9 mouse cellular contexts compared by ENCODE assay signal in the genomic region with DNA sequence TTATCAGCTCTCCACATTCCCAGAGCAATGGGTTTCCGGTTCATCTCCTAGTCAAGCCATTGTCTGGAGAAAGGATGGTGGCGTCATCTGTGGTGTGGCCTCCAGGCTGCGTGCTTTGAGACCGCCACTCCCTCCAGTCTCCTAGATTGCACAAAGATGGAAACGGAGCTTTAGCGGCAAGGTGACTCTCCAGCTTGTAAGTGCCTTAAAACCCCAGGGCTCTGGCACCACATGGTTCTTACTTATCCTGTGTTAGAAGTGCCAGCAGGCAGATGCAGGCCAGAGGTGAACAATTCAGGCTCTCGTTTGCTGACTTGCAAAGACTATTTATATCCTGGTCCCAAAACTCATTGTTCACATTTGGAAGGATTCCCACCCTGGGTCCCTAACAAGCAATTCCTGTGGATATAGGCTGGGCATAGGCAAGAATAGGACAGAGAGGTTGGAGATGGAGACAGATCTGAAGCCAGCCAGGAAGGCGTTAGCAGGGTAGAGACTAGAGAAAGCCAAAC. TPM values are rescaled to one million over a fixed set of nuclear protein-coding genes. Genes with fewer than 3 reads are reported as not detected.
DNase-seq lines count a peak whose midpoint lies in the region; ATAC-seq and TF ChIP-seq lines count a peak whose summit lies in the region.
"Had no signal": no experiment of that assay in that cellular context is flagged by ENCODE, and none has a peak within 500 bp of the region (broad histone marks: within the 10 kb centered on the region; RNA-seq: fewer than 3 reads in every experiment).

No protein-coding gene starts in this region.

- in situ Hi-C loops in CH12.LX (cut with MboI; ENCODE audit: low pct_ligation_motif_present, low pct_unique_long_range_greater_than_20kb, low sequenced_read_pairs) = no loop called here

- no peak overlapping the region for H3K4me3 ChIP-seq in hindbrain, embryonic 12.5 days
- no peak overlapping the region for H3K4me3 ChIP-seq in hindbrain, embryonic 11.5 days (ENCODE audit: low read depth, low read length)
- H3K4me3 ChIP-seq in CH12.LX (replicated peaks in 1 of 3; ENCODE audit: low read depth in 2 of 3, low read length in 2 of 3, poor library complexity in 1 of 3) = no peak overlapping the region
- no peak overlapping the region for H3K4me3 ChIP-seq in liver, postnatal 0 days (ENCODE audit: low read depth, low read length)

- H3K4me1 ChIP-seq in hindbrain, embryonic 12.5 days = no peaks in the 10 kb centered on the region
- H3K4me1 ChIP-seq in hindbrain, embryonic 11.5 days (replicated peaks; ENCODE audit: control insufficient read depth, insufficient read depth, low read length) = no peaks in the 10 kb centered on the region
- peaks cover 20 to 43% of the 10 kb centered on the region in 2 experiments for H3K4me1 ChIP-seq in CH12.LX (ENCODE audit: control insufficient read depth in 1 of 2, insufficient read depth in 2 of 2)
- H3K4me1 ChIP-seq in liver, postnatal 0 days (ENCODE audit: insufficient read depth) = peaks cover 21% of the 10 kb centered on the region

- peak; percentile 0; the same call in 1 of the 2 replicates for TF ChIP-seq POLR2A in CH12.LX (IDR thresholded peaks at IDR 0.05; ENCODE audit: low read depth, low read length)

- no peak for TF ChIP-seq EP300 in CH12.LX (IDR thresholded peaks at IDR 0.05; ENCODE audit: low read length)
- TF ChIP-seq EP300 in liver, postnatal 0 days (IDR thresholded peaks at IDR 0.05; ENCODE audit: low read depth) = no peak

- 66% methylated on average over 8 of the region's 8 CpGs for WGBS in hindbrain, embryonic 12.5 days
- WGBS in hindbrain, embryonic 11.5 days = 62% methylated on average over 8 of the region's 8 CpGs
- WGBS in liver, postnatal 0 days (ENCODE audit: insufficient replicate concordance) = 47% methylated on average over 8 of the region's 8 CpGs

- no peaks in the 10 kb centered on the region for H3K9me3 ChIP-seq in hindbrain, embryonic 12.5 days (replicated peaks)
- no peaks in the 10 kb centered on the region for H3K9me3 ChIP-seq in hindbrain, embryonic 11.5 days (ENCODE audit: control insufficient read depth, low read length)
- no peaks in the 10 kb centered on the region for H3K9me3 ChIP-seq in CH12.LX (replicated peaks; ENCODE audit: low read length)
- no peaks in the 10 kb centered on the region for H3K9me3 ChIP-seq in liver, postnatal 0 days (ENCODE audit: low read length)

- no peak for DNase-seq in hindbrain, embryonic 11.5 days (ENCODE audit: low spot score)
- no peak for DNase-seq in CH12.LX (ENCODE audit: extremely low read depth)
- DNase-seq in heart, adult 9 months (ENCODE audit: low spot score in 2 of 2) = peak; percentile 56 to 69
- no peak for DNase-seq in liver, postnatal 0 days
- DNase-seq in frontal cortex, postnatal 25 days (ENCODE audit: low spot score in 2 of 2) = no peak
- no peak for DNase-seq in Muller cell, postnatal 12 days (ENCODE audit: inconsistent ontology term)
- DNase-seq: cerebellum, adult 9-10 months had no signal

- no peak for TF ChIP-seq CTCF in CH12.LX (conservative IDR thresholded peaks at IDR 0.05 in 1 of 2, IDR thresholded peaks at IDR 0.05 in 1 of 2; ENCODE audit: low read depth in 2 of 2, low read length in 2 of 2)
- no peak for TF ChIP-seq CTCF in liver, postnatal 0 days (IDR thresholded peaks at IDR 0.05; ENCODE audit: low read depth)

- no peaks in the 10 kb centered on the region for H3K27me3 ChIP-seq in hindbrain, embryonic 12.5 days
- no peaks in the 10 kb centered on the region for H3K27me3 ChIP-seq in hindbrain, embryonic 11.5 days (ENCODE audit: control insufficient read depth, insufficient read depth, low read length)
- H3K27me3 ChIP-seq in CH12.LX (replicated peaks) = no peaks in the 10 kb centered on the region
- no peaks in the 10 kb centered on the region for H3K27me3 ChIP-seq in liver, postnatal 0 days (ENCODE audit: insufficient read depth, low read length)

- no peak for TF ChIP-seq RAD21 in CH12.LX (IDR thresholded peaks at IDR 0.05; ENCODE audit: low read depth, low read length)

- H3K36me3 ChIP-seq in hindbrain, embryonic 12.5 days = peaks cover 26% of the 10 kb centered on the region
- H3K36me3 ChIP-seq in hindbrain, embryonic 11.5 days (ENCODE audit: control insufficient read depth, insufficient read depth, low read length) = peaks cover 6% of the 10 kb centered on the region; the same call in 1 of the 2 replicates
- H3K36me3 ChIP-seq in CH12.LX (replicated peaks in 1 of 2; ENCODE audit: control insufficient read depth in 1 of 2, insufficient read depth in 1 of 2, low read length in 1 of 2) = peaks cover 26 to 46% of the 10 kb centered on the region in 2 experiments
- peaks cover 26% of the 10 kb centered on the region for H3K36me3 ChIP-seq in liver, postnatal 0 days (replicated peaks; ENCODE audit: insufficient read depth, low read length)

- H3K27ac ChIP-seq in hindbrain, embryonic 12.5 days = peak overlapping the region; percentile 17; the same call in 1 of the 2 replicates
- no peak overlapping the region for H3K27ac ChIP-seq in hindbrain, embryonic 11.5 days (ENCODE audit: low read depth, low read length)
- H3K27ac ChIP-seq in CH12.LX (ENCODE audit: insufficient read depth, low read depth) = no peak overlapping the region
- peak overlapping the region; percentile 45; the same call in 1 of the 2 replicates for H3K27ac ChIP-seq in liver, postnatal 0 days (ENCODE audit: low read depth)

- H3K79me2 ChIP-seq in CH12.LX (replicated peaks; ENCODE audit: control insufficient read depth, extremely low read depth, insufficient read depth, poor library complexity, severe bottlenecking) = no peaks in the 10 kb centered on the region; the same call in 1 of the 2 replicates

- dilution Hi-C loops in CH12.LX (cut with MboI; ENCODE audit: extremely low pct_ligation_motif_present, extremely low pct_unique_long_range_greater_than_20kb, low sequenced_read_pairs) = no loop called here

- H3K4me2 ChIP-seq in hindbrain, embryonic 12.5 days (replicated peaks) = no peak overlapping the region
- no peak overlapping the region for H3K4me2 ChIP-seq in hindbrain, embryonic 11.5 days (replicated peaks; ENCODE audit: low read depth, low read length)
- H3K4me2 ChIP-seq in CH12.LX (ENCODE audit: insufficient read depth, low read depth, poor library complexity, severe bottlenecking) = no peak overlapping the region
- H3K4me2 ChIP-seq in liver, postnatal 0 days (ENCODE audit: low read depth, low read length) = no peak overlapping the region

- no peak for ATAC-seq in hindbrain, embryonic 12.5 days (ENCODE audit: low FRiP score)
- no peak for ATAC-seq in hindbrain, embryonic 11.5 days (ENCODE audit: low FRiP score)
- ATAC-seq in liver, postnatal 0 days = no peak; the same call in 1 of the 2 replicates
- ATAC-seq in megakaryocyte, adult 5-6 weeks (ENCODE audit: poor library complexity, severe bottlenecking) = no peak

- H3K9ac ChIP-seq in hindbrain, embryonic 12.5 days = no peak overlapping the region; the same call in 1 of the 2 replicates
- H3K9ac ChIP-seq in hindbrain, embryonic 11.5 days (ENCODE audit: low read depth, low read length) = no peak overlapping the region
- no peak overlapping the region for H3K9ac ChIP-seq in CH12.LX (ENCODE audit: insufficient read depth, low read depth)
- H3K9ac ChIP-seq in liver, postnatal 0 days (replicated peaks) = no peak overlapping the region

TF ChIP-seq in CH12.LX, 34 proteins besides CTCF, POLR2A, EP300 and RAD21:
- TF ChIP-seq POLR2AphosphoS2 (IDR thresholded peaks at IDR 0.05; ENCODE audit: low read depth, low read length) (peak; percentile 14; the same call in 1 of the 2 replicates), MYC (IDR thresholded peaks at IDR 0.05; ENCODE audit: low read depth, low read length) (no peak), BHLHE40 (IDR thresholded peaks at IDR 0.05; ENCODE audit: low read depth, low read length) (no peak), GABPA (IDR thresholded peaks at IDR 0.05; ENCODE audit: insufficient replicate concordance, low read depth, low read length) (no peak), TBP (conservative IDR thresholded peaks at IDR 0.05; ENCODE audit: low read depth, low read length) (no peak), JUND (conservative IDR thresholded peaks at IDR 0.05; ENCODE audit: low read depth, low read length) (no peak), UBTF (IDR thresholded peaks at IDR 0.05; ENCODE audit: low read depth, low read length) (no peak), USF1 (IDR thresholded peaks at IDR 0.05; ENCODE audit: low read depth, low read length) (no peak), NELFE (IDR thresholded peaks at IDR 0.05; ENCODE audit: low read depth, low read length) (no peak), ETS1 (conservative IDR thresholded peaks at IDR 0.05; ENCODE audit: low read depth, low read length) (no peak), TCF12 (IDR thresholded peaks at IDR 0.05; ENCODE audit: low read depth, low read length) (no peak), CHD2 (IDR thresholded peaks at IDR 0.05; ENCODE audit: low read length) (0 out of 2 replicates have a peak, but pooled peaks have one; percentile 16), SMC3 (IDR thresholded peaks at IDR 0.05; ENCODE audit: low read depth, low read length) (no peak), SIN3A (IDR thresholded peaks at IDR 0.05; ENCODE audit: low read length) (no peak), KAT2A (IDR thresholded peaks at IDR 0.05; ENCODE audit: insufficient replicate concordance, low read length) (no peak), NRF1 (IDR thresholded peaks at IDR 0.05; ENCODE audit: low read depth, low read length) (no peak)

RNA-seq across cellular contexts. Expression of gene Anp32a, which starts 40.4 kb away (rescaled TPM):
- polyA plus RNA-seq in hindbrain, embryonic 12.5 days (2016; fragmentation: Nextera tagmentation; extraction: Ambion mirVana) = 166 and 171 TPM in 2 replicates
- polyA plus RNA-seq in hindbrain, embryonic 11.5 days (2014; fragmentation: Nextera tagmentation; extraction: Ambion mirVana) = 220 and 221 TPM in 2 replicates
- 585 and 608 TPM in 2 replicates for total RNA-seq in CH12.LX (2012; rRNA removed)
- 809 and 869 TPM in 2 replicates for total RNA-seq in CH12.LX (2014; rRNA removed)
- 1,207 and 1,391 TPM in 2 replicates for polyA plus RNA-seq in CH12.LX (2012; ENCODE audit: insufficient read length, low read depth)
- 54.5 and 60.4 TPM in 2 replicates for polyA plus RNA-seq in liver, postnatal 0 days (2015; fragmentation: Nextera tagmentation; extraction: Ambion mirVana)
- 257 and 275 TPM in 2 replicates for total RNA-seq in megakaryocyte, adult 5-6 weeks (2015)
- total RNA-seq in megakaryocyte, adult 5-6 weeks (2017) = 587 and 621 TPM in 2 replicates

Comparison
In these comparisons a context has a peak if more than half of its experiments do, and no peak if none do; other contexts are left out.
1. H3K27ac ChIP-seq: peak in hindbrain, embryonic 12.5 days (single experiment) and liver, postnatal 0 days (single experiment); none in hindbrain, embryonic 11.5 days (single experiment) and CH12.LX (single experiment).
2. DNase-seq: peak in heart, adult 9 months (2 of 2); none in hindbrain, embryonic 11.5 days (single experiment), CH12.LX (single experiment), liver, postnatal 0 days (single experiment), frontal cortex, postnatal 25 days (0 of 2) and Muller cell, postnatal 12 days (single experiment).